Mouse (Mus musculus) kidney, embryonic 14.5 days (tissue): ENCODE results near the gene Hs3st2. TPM values are rescaled to one million over a fixed set of nuclear protein-coding genes. Genes with fewer than 3 reads are reported as not detected.

Experiments used
- ATAC-seq: fragments of 200-750 bp; cut with Nextera tagmentation; 2 replicates; pipeline ENCODE4 v1.8.0; 2017; ENCODE audit warnings: moderate number of reproducible peaks, mild to moderate bottlenecking, moderate TSS enrichment, moderate library complexity; ENCODE audit not compliant: low FRiP score, low TSS enrichment
- H3K27ac ChIP-seq: fragments of 300-500 bp; sonication (generic); 2 replicates; pipeline ENCODE4 v1.5.1; 2014; ENCODE audit warnings: low read depth, mild to moderate bottlenecking, low read length, moderate library complexity, mixed read lengths
- H3K27me3 ChIP-seq: fragments of 300-500 bp; sonication (generic); 2 replicates; pipeline ENCODE4 v1.6.1; 2014; ENCODE audit warnings: mild to moderate bottlenecking, low read length; ENCODE audit not compliant: control insufficient read depth, insufficient read depth
- H3K36me3 ChIP-seq: fragments of 300-500 bp; sonication (generic); 2 replicates; pipeline ENCODE4 v1.6.1; 2014; ENCODE audit warnings: low read length, mixed read lengths; ENCODE audit not compliant: control insufficient read depth, insufficient read depth
- H3K4me1 ChIP-seq: fragments of 300-500 bp; sonication (generic); 2 replicates; pipeline ENCODE4 v1.6.1; 2014; ENCODE audit warnings: low read length, mixed read lengths; ENCODE audit not compliant: control insufficient read depth, insufficient read depth
- H3K4me2 ChIP-seq: fragments of 300-500 bp; sonication (generic); replicated peaks from 2 replicates; pipeline ENCODE4 v1.6.1; 2014; ENCODE audit warnings: low read depth, mild to moderate bottlenecking, low read length
- H3K4me3 ChIP-seq: fragments of 300-500 bp; sonication (generic); 2 replicates; pipeline ENCODE4 v1.5.1; 2014; ENCODE audit warnings: mild to moderate bottlenecking, low read length
- H3K9ac ChIP-seq: fragments of 300-500 bp; sonication (generic); 2 replicates; pipeline ENCODE4 v1.6.1; 2014; ENCODE audit warnings: low read depth, mild to moderate bottlenecking, low read length, moderate library complexity
- H3K9me3 ChIP-seq: fragments of 300-500 bp; sonication (generic); 2 replicates; pipeline ENCODE4 v1.6.1; 2016; ENCODE audit warnings: low read length; ENCODE audit not compliant: control insufficient read depth
- WGBS: fragments of 180-500 bp; shearing (Covaris S2); extraction: QIAGEN DNeasy Blood & Tissue Kit; methylation state at CpG from one replicate; pipeline ENCODE4 v1.1.7; 2014; 5-methylcytosine and 5-hydroxymethylcytosine counted together
- polyA plus RNA-seq: library from polyadenylated mRNA; unstranded; fragments of >200 nt; fragmentation: Nextera tagmentation; extraction: Ambion mirVana; gene quantifications from 2 replicates; pipeline ENCODE4 v1.2.1, GENCODE M21; 2014

The Hs3st2 gene
- polyA plus RNA-seq, 1 experiment from 2014 or later: 1.1 TPM

DNA sequence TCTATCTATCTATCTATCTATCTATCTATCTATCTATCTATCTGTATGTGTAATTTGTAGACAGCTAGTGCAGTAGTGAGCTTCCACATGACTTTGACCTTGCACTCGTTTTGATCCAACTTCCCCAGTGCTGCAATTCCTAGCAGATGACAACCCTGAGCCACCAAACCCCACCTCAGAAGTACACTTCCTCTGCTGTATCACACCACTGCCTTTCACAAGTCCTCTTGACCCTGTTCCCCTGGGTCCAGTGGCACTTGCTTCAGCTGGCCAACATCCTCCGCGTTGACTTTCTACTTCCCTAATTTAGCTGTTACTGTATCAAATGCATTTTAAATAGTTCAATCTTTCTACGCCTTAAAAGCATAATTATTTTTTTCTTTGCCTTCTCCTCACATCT, 54.6 kb downstream of the Hs3st2 start:
- no peaks in the 10 kb centered on the region for H3K27me3 ChIP-seq
- H3K4me2 ChIP-seq: no peak overlapping the region
- no peak for ATAC-seq
- H3K9ac ChIP-seq: no peak overlapping the region
- H3K4me3 ChIP-seq: no peak overlapping the region
- 92% methylated on average over 4 of the region's 4 CpGs for WGBS
- no peaks in the 10 kb centered on the region for H3K9me3 ChIP-seq
- no peak overlapping the region for H3K27ac ChIP-seq
- H3K4me1 ChIP-seq: no peaks in the 10 kb centered on the region
- H3K36me3 ChIP-seq: no peaks in the 10 kb centered on the region

DNA sequence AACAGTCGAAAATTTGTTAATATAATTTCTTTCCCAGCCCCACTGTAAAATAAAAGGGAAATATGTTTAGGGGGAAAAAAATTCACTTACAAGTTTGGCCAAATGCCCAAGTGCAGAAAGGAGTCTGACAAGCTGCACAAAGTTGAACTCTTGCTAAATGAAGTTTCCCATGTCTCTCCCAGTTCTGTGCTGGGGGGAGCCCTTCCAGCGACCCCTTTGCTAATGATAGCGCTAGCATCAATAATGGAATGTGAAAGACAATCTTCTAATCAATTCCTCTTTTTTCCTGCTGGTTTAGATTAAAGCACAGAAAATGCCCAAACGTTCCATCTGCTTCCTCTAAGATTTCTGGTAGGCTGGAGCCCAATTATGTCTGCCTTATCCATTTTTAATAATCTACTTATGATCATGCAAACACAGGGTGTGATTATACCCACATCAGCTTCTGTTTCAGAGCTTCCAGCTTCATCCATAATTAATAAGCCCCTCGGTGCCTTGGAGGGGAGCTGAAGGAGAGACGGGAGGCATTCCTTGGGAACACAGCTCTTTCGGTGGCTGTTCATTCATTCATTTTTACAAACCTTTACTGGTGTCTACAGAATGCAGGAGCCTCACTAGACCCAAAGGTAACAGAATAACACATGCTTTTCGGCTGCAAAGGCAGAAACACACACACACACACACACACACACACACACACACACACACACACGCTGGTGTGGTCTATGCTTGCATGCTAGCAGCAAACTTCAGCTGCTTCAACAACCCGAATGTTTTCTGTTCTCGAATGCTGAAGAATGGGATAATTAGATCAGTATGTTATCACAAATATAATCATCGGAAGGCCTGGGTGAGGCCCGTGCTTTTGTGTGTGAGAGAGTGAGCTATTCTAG, 59.5 kb downstream of the Hs3st2 start:
- Histone ChIP-seq H3K4me2 (no peak overlapping the region), H3K36me3 (no peaks in the 10 kb centered on the region), H3K9me3 (no peaks in the 10 kb centered on the region), H3K4me3 (no peak overlapping the region), H3K9ac (no peak overlapping the region), H3K27me3 (no peaks in the 10 kb centered on the region), H3K27ac (no peak overlapping the region), H3K4me1 (no peaks in the 10 kb centered on the region)
- no peak for ATAC-seq
- 67% methylated on average over 13 of the region's 13 CpGs for WGBS

DNA sequence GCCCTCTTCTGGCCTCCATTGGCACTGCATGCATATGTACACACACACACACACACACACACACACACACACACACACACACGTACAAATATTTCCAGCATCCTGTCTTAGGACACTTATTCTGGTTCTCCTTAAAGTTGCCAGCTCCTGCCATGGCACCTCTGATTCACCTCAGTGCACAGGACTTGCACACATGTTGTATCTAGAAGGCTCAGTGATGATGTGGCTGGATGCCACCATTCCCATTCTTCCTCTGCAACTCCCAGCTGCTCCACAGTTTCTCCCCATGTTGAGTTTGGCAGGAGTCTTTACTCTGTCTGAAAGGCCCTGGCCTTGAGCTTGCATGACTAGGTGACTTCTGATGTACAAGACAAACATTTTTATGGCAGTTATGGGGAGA, 65.1 kb downstream of the Hs3st2 start:
- no peak overlapping the region for H3K4me3 ChIP-seq
- no peaks in the 10 kb centered on the region for H3K27me3 ChIP-seq
- H3K36me3 ChIP-seq: no peaks in the 10 kb centered on the region
- no peak overlapping the region for H3K27ac ChIP-seq
- H3K9ac ChIP-seq: no peak overlapping the region
- no peak overlapping the region for H3K4me2 ChIP-seq
- ATAC-seq: no peak
- 79% methylated on average over 1 of the region's 1 CpGs for WGBS
- no peaks in the 10 kb centered on the region for H3K9me3 ChIP-seq
- no peaks in the 10 kb centered on the region for H3K4me1 ChIP-seq

- Histone ChIP-seq H3K27ac (no peak overlapping the region), H3K4me2 (no peak overlapping the region), H3K27me3 (no peaks in the 10 kb centered on the region), H3K36me3 (no peaks in the 10 kb centered on the region), H3K9ac (no peak overlapping the region), H3K9me3 (no peaks in the 10 kb centered on the region), H3K4me3 (no peak overlapping the region), H3K4me1 (no peaks in the 10 kb centered on the region)
- ATAC-seq: no peak
- 17% methylated on average over 3 of the region's 3 CpGs for WGBS
Observed at GRCm38 (mm10) chr7:121458075-121458474, 66.4 kb downstream of the Hs3st2 start.

DNA sequence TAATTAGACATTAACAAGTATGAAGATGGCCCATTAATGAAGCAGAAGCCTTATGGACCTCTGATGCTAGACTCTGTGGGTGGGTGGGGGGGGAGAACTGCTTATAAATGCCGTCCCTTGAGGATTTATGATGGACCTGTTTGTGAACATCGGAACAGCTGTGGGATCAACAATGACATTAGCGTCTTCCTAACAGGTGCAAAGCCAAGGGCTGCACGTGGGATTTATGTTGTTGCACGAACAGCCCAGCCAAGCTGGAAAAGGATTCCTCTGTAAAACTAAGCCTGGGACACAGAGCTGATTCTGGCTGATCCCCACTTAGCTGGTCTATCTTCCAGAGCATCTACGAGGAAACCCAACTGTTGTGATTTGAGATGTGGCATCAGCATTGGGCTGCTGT, 69.0 kb downstream of the Hs3st2 start:
- Histone ChIP-seq H3K9ac (no peak overlapping the region), H3K36me3 (no peaks in the 10 kb centered on the region), H3K27ac (no peak overlapping the region), H3K4me2 (no peak overlapping the region), H3K4me1 (no peaks in the 10 kb centered on the region), H3K9me3 (no peaks in the 10 kb centered on the region), H3K4me3 (no peak overlapping the region), H3K27me3 (no peaks in the 10 kb centered on the region)
- 70% methylated on average over 6 of the region's 6 CpGs for WGBS
- ATAC-seq: no peak

GRCm38 (mm10) chr7:121464441-121464840, 72.8 kb downstream of the Hs3st2 start:
- no peak overlapping the region for H3K4me3 ChIP-seq
- no peaks in the 10 kb centered on the region for H3K36me3 ChIP-seq
- H3K9me3 ChIP-seq: no peaks in the 10 kb centered on the region
- no peak for ATAC-seq
- WGBS: 89% methylated on average over 5 of the region's 5 CpGs
- H3K27me3 ChIP-seq: no peaks in the 10 kb centered on the region
- no peak overlapping the region for H3K27ac ChIP-seq
- no peaks in the 10 kb centered on the region for H3K4me1 ChIP-seq
- no peak overlapping the region for H3K9ac ChIP-seq
- no peak overlapping the region for H3K4me2 ChIP-seq

DNA sequence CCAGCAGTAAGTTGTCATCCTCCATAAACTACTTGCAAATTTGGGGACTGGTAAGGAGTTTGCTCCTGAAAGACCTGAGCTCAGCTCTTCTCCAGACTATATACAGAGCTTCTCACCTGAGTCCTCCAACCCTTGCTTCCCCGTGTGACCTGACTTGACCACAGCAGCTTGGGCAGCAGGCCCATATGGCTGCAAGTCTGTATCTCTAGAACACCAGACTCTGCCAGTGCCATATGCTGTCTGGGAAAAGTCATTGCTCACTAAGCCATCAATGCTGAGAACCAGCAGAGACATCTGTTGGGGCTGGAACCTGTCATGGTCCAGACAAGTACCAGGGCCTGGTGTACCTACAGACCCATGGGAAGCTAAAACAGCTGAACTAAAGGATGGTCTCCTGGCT, 73.5 kb downstream of the Hs3st2 start:
- Histone ChIP-seq H3K4me1 (no peaks in the 10 kb centered on the region), H3K36me3 (no peaks in the 10 kb centered on the region), H3K27me3 (no peaks in the 10 kb centered on the region), H3K4me2 (no peak overlapping the region), H3K4me3 (no peak overlapping the region), H3K27ac (no peak overlapping the region), H3K9me3 (no peaks in the 10 kb centered on the region), H3K9ac (no peak overlapping the region)
- 89% methylated on average over 1 of the region's 1 CpGs for WGBS
- no peak for ATAC-seq

DNA sequence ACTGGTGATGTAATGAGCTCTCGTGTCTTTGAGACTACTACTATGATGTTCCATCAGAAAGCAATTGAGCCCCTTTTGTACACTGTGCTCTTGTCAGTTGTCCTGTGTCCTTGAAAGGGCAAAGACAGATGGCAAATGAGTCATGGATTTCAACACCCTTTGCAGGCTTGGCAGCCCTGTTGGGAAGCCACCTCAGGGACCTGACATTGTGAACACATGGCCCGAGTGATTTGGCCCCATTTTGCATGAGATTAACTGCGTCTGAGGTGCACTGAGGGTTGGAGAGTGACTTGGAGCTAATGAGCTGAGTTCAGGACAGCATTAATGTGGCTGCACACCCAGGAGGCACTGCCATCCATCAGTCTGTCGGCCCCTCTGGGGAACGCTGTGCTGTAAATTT, 74.7 kb downstream of the Hs3st2 start:
- no peak overlapping the region for H3K27ac ChIP-seq
- H3K4me2 ChIP-seq: no peak overlapping the region
- H3K4me1 ChIP-seq: no peaks in the 10 kb centered on the region
- no peaks in the 10 kb centered on the region for H3K9me3 ChIP-seq
- 53% methylated on average over 5 of the region's 5 CpGs for WGBS
- no peak for ATAC-seq
- H3K4me3 ChIP-seq: no peak overlapping the region
- H3K36me3 ChIP-seq: no peaks in the 10 kb centered on the region
- no peak overlapping the region for H3K9ac ChIP-seq
- H3K27me3 ChIP-seq: no peaks in the 10 kb centered on the region

DNA sequence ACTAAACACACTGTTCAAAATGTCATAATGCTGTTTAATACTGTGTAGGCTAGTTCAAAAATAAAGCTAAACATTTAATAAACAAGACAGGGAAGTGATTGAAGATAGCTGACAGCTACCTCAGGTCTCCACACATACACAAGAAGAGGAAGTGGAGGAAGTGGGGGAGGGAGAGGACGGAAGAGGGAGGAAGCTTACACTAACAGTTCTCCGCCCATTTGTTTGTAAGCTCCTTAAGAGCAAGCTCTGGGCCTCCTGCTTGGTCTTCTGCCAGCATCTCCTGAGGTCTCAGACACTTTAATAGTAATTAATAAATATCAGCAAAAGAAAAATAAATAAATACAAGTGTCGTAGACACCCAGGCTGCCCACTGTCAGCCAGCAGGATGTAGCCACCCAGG, 77.8 kb downstream of the Hs3st2 start:
- no peaks in the 10 kb centered on the region for H3K27me3 ChIP-seq
- no peak overlapping the region for H3K4me2 ChIP-seq
- no peaks in the 10 kb centered on the region for H3K36me3 ChIP-seq
- no peaks in the 10 kb centered on the region for H3K4me1 ChIP-seq
- H3K27ac ChIP-seq: no peak overlapping the region
- no peak overlapping the region for H3K4me3 ChIP-seq
- 34% methylated on average over 3 of the region's 3 CpGs for WGBS
- ATAC-seq: peak; percentile 55; the same call in 1 of the 2 replicates
- no peak overlapping the region for H3K9ac ChIP-seq
- H3K9me3 ChIP-seq: no peaks in the 10 kb centered on the region
